Mouse (Mus musculus) hindbrain, embryonic 11.5 days (tissue): ENCODE measurements around the gene Dnase1l3. TPM values are rescaled to one million over a fixed set of nuclear protein-coding genes. Genes with fewer than 3 reads are reported as not detected.

Source experiments
- ATAC-seq: fragments of 200-750 bp; cut with Nextera tagmentation; 2 replicates; pipeline ENCODE4 v1.8.0; 2017; ENCODE audit warnings: mild to moderate bottlenecking, moderate TSS enrichment, moderate library complexity; ENCODE audit not compliant: low FRiP score
- DNase-seq: peaks from one replicate; pipeline ENCODE4 v3.0.0-alpha.2; 2015; ENCODE audit warnings: low spot score
- H3K27ac ChIP-seq: fragments of 300-500 bp; sonication (generic); 2 replicates; pipeline ENCODE4 v1.5.1; 2014; ENCODE audit warnings: mild to moderate bottlenecking, low read depth, low read length
- H3K27me3 ChIP-seq: fragments of 300-500 bp; sonication (generic); 2 replicates; pipeline ENCODE4 v1.6.1; 2014; ENCODE audit warnings: mild to moderate bottlenecking, low read length, moderate library complexity, mixed read lengths; ENCODE audit not compliant: control insufficient read depth, insufficient read depth
- H3K36me3 ChIP-seq: fragments of 300-500 bp; sonication (generic); 2 replicates; pipeline ENCODE4 v1.6.1; 2014; ENCODE audit warnings: mild to moderate bottlenecking, low read length, moderate library complexity, mixed read lengths; ENCODE audit not compliant: control insufficient read depth, insufficient read depth
- H3K4me1 ChIP-seq: fragments of 300-500 bp; sonication (generic); replicated peaks from 2 replicates; pipeline ENCODE4 v1.6.1; 2014; ENCODE audit warnings: low read length, mixed read lengths; ENCODE audit not compliant: control insufficient read depth, insufficient read depth
- H3K4me2 ChIP-seq: fragments of 300-500 bp; sonication (generic); replicated peaks from 2 replicates; pipeline ENCODE4 v1.6.1; 2014; ENCODE audit warnings: mild to moderate bottlenecking, low read depth, low read length
- H3K4me3 ChIP-seq: fragments of 300-500 bp; sonication (generic); 2 replicates; pipeline ENCODE4 v1.5.1; 2014; ENCODE audit warnings: low read depth, low read length
- H3K9ac ChIP-seq: fragments of 300-500 bp; sonication (generic); 2 replicates; pipeline ENCODE4 v1.6.1; 2014; ENCODE audit warnings: low read depth, low read length
- H3K9me3 ChIP-seq: fragments of 300-500 bp; sonication (generic); 2 replicates; pipeline ENCODE4 v1.6.1; 2016; ENCODE audit warnings: low read length; ENCODE audit not compliant: control insufficient read depth
- WGBS: fragments of 180-500 bp; shearing (Covaris S2); extraction: QIAGEN DNeasy Blood & Tissue Kit; methylation state at CpG from one replicate; pipeline ENCODE4 v1.1.7; 2014; 5-methylcytosine and 5-hydroxymethylcytosine counted together
- polyA plus RNA-seq: library from polyadenylated mRNA; unstranded; fragments of >200 nt; fragmentation: Nextera tagmentation; extraction: Ambion mirVana; gene quantifications from 2 replicates; pipeline ENCODE4 v1.2.1, GENCODE M21; 2014

Gene Dnase1l3
- polyA plus RNA-seq, 1 experiment from 2014 or later = 0.03 TPM

DNA sequence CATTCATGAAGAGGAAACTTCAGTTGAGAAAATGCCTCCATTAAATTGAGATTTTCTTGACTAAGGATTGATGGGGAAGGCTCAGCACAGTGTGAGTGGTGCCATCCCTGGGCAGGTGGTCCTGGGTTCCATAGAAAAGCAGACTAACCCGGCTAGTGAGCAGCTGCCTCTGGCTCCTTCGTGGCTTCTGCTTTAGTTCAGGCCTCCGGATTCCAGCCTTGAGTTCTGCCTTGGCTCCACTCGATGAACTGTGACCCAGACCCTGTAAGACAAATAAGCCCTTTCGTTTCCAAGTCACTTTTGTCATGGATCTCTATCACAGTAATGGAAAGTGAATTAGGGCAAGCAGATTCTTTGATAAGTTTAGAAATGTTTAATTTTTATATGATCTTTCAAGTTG is 40.2 kb upstream of the Dnase1l3 start:
- Histone ChIP-seq H3K9ac (no peak overlapping the region), H3K4me3 (no peak overlapping the region), H3K4me1 (no peaks in the 10 kb centered on the region), H3K4me2 (no peak overlapping the region), H3K9me3 (no peaks in the 10 kb centered on the region), H3K27ac (no peak overlapping the region), H3K27me3 (no peaks in the 10 kb centered on the region), H3K36me3 (no peaks in the 10 kb centered on the region)
- no peak for DNase-seq
- no peak for ATAC-seq
- WGBS = 76% methylated on average over 5 of the region's 5 CpGs

GRCm38 (mm10) chr14:8032087-8032944 is 37.9 kb upstream of the Dnase1l3 start:
- Histone ChIP-seq H3K4me2 (no peak overlapping the region), H3K4me3 (no peak overlapping the region), H3K4me1 (no peaks in the 10 kb centered on the region), H3K27me3 (no peaks in the 10 kb centered on the region), H3K9me3 (no peaks in the 10 kb centered on the region), H3K9ac (no peak overlapping the region), H3K36me3 (no peaks in the 10 kb centered on the region), H3K27ac (no peak overlapping the region)
- ATAC-seq = no peak
- DNase-seq = no peak
- WGBS = 80% methylated on average over 13 of the region's 13 CpGs

DNA sequence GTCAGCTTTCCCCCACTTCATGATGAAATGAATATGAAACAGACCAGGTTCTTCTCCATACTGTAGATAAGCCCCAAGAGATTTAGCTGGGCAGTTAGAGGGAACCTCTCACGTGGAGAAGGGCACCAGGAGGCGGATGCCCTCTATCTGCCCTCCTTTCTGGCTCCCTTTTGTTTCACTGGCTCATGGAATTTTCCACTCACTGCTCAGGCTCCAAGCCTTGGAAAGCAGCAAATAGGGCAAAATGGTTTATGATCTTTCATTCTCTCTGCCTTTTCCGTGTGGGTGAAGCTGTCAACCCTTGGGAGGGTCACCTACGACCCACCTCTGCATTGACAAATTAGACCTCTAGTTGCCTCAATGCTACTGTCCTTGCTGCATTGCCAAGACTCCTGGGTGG is 36.2 kb upstream of the Dnase1l3 start:
- DNase-seq = no peak
- H3K36me3 ChIP-seq = no peaks in the 10 kb centered on the region
- ATAC-seq = no peak
- no peak overlapping the region for H3K9ac ChIP-seq
- WGBS = 50% methylated on average over 4 of the region's 4 CpGs
- H3K4me1 ChIP-seq = no peaks in the 10 kb centered on the region
- no peak overlapping the region for H3K4me2 ChIP-seq
- no peak overlapping the region for H3K27ac ChIP-seq
- no peak overlapping the region for H3K4me3 ChIP-seq
- H3K27me3 ChIP-seq = no peaks in the 10 kb centered on the region
- no peaks in the 10 kb centered on the region for H3K9me3 ChIP-seq

DNA sequence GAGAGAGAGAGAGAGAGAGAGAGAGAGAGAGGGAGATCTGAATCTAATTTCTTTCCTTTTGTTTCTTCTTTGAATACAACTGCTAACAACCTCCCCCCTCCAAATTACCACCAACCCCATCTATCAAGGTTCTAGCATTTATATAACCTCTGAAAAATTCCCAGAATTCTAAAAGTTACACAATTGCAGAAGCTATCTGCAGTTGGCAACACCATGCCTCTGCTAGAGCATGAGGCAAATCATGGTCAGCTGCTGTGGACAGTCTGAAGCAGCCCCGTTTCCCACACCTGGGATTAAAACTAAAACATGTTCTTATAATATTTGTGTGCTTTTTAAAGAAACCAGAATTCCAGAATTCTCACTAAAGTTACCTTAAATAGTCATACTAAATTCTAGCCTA is 35.4 kb upstream of the Dnase1l3 start:
- ATAC-seq (no peak), DNase-seq (no peak)
- no peak overlapping the region for H3K4me3 ChIP-seq
- WGBS = 81% methylated on average over 1 of the region's 1 CpGs
- no peaks in the 10 kb centered on the region for H3K27me3 ChIP-seq
- H3K36me3 ChIP-seq = no peaks in the 10 kb centered on the region
- H3K9ac ChIP-seq = no peak overlapping the region
- no peak overlapping the region for H3K4me2 ChIP-seq
- H3K27ac ChIP-seq = no peak overlapping the region
- H3K9me3 ChIP-seq = no peaks in the 10 kb centered on the region
- H3K4me1 ChIP-seq = no peaks in the 10 kb centered on the region

DNA sequence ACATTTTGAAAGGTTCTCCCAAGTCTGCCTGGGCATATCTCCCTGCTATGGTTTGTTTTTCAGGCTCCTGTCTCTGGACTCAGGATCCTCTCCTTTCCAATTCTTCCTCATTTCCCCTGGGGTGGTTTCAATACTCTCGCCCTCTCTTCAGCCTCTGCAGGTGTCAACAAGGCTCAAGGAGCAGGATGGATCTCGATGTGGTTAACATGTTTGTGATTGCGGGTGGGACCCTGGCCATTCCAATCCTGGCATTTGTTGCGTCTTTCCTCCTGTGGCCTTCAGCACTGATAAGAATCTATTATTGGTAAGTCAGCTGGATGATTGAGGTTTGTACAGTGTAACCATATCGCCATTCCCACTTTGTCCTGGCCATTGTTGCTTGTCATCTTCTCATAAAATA is 33.7 kb upstream of the Dnase1l3 start:
- ATAC-seq = no peak
- no peaks in the 10 kb centered on the region for H3K36me3 ChIP-seq
- WGBS = 94% methylated on average over 5 of the region's 5 CpGs
- no peak for DNase-seq
- H3K9me3 ChIP-seq = no peaks in the 10 kb centered on the region
- H3K4me1 ChIP-seq = no peaks in the 10 kb centered on the region
- no peak overlapping the region for H3K4me2 ChIP-seq
- no peak overlapping the region for H3K27ac ChIP-seq
- H3K4me3 ChIP-seq = no peak overlapping the region
- H3K27me3 ChIP-seq = no peaks in the 10 kb centered on the region
- no peak overlapping the region for H3K9ac ChIP-seq

DNA sequence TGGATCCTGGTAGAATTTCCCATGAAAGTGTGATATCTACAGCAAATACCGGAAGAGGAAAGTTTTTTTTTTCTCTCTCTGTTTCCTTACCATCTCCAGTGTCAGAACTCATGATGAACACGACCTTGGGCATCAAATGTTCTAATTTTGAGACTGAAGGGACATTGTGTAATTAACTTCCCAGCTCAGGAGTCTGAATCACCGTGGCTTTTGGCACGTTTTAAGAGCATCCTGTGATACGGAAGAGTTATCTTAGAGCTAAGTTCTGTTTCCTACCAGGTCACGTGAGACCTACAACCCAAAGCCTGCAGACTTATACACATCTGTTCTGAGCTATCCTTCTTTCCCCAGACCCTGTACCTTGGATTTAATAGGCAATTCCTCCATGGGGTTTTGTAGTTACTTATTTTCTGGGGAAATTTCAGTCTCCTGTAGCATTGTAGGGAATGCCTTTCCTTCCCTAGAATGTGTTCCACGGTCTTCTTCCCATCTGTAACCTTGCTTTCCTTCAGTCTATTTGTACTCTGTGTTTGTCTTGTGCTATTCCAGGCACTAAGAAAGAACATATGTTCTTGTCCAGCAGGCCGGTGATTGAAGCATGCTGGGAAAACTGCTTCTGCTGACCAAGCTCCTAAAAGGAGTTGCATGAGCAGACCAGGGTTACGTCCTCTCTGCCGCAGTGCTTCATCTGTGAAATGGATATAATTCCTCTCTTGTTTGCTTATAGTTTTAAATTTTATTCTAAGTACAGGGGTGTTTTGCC is 32.6 kb upstream of the Dnase1l3 start:
- Histone ChIP-seq H3K4me1 (no peaks in the 10 kb centered on the region), H3K36me3 (no peaks in the 10 kb centered on the region), H3K27me3 (no peaks in the 10 kb centered on the region), H3K9me3 (no peaks in the 10 kb centered on the region), H3K4me2 (no peak overlapping the region), H3K4me3 (no peak overlapping the region), H3K9ac (no peak overlapping the region), H3K27ac (no peak overlapping the region)
- 86% methylated on average over 10 of the region's 10 CpGs for WGBS
- ATAC-seq = no peak
- no peak for DNase-seq

DNA sequence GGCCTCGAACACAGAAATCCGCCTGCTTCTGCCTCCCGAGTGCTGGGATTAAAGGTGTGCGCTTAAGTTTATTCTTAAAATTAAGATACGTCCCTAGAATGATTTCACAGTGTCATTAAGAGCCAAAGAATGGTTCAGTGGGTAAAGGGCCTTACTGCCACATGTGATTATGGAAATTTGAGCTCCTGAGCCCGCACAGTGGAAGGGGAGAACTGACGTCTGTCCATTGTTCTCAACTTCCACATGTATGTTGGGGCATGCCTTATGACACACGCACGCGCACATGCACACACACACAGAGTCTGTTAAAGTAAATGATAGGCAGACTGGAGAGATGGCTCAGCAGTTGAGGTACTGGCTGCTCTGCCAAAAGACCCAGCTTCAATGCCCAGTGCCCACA is 30.6 kb upstream of the Dnase1l3 start:
- H3K9ac ChIP-seq = no peak overlapping the region
- no peaks in the 10 kb centered on the region for H3K36me3 ChIP-seq
- no peaks in the 10 kb centered on the region for H3K27me3 ChIP-seq
- H3K4me3 ChIP-seq = no peak overlapping the region
- 91% methylated on average over 10 of the region's 10 CpGs for WGBS
- no peaks in the 10 kb centered on the region for H3K4me1 ChIP-seq
- H3K4me2 ChIP-seq = no peak overlapping the region
- no peak overlapping the region for H3K27ac ChIP-seq
- ATAC-seq (no peak), DNase-seq (no peak)
- no peaks in the 10 kb centered on the region for H3K9me3 ChIP-seq

DNA sequence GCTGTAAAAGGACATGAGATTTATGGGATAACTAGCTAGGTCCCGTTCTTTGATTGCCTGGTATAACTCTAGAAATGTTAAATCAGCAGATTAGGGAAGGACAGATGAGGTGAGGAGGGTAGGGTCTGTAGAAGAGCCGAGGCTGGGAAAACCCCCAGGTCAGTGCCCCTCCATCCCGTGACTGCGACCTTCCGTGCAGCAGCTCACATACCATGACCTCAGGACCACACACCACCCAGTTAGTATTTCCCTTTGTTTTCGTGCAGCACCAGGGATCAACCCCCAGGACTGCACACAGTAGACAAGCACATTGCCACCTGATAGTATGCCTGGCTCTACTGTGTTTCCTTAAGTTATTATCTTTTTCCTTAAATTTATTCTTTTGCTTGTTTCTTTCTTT is 30.1 kb upstream of the Dnase1l3 start:
- Histone ChIP-seq H3K36me3 (no peaks in the 10 kb centered on the region), H3K4me1 (no peaks in the 10 kb centered on the region), H3K9ac (no peak overlapping the region), H3K4me3 (no peak overlapping the region), H3K27me3 (no peaks in the 10 kb centered on the region), H3K27ac (no peak overlapping the region), H3K4me2 (no peak overlapping the region), H3K9me3 (no peaks in the 10 kb centered on the region)
- ATAC-seq = no peak
- WGBS = 44% methylated on average over 6 of the region's 6 CpGs
- DNase-seq = no peak

- Histone ChIP-seq H3K27me3 (no peaks in the 10 kb centered on the region), H3K4me1 (no peaks in the 10 kb centered on the region), H3K4me2 (no peak overlapping the region), H3K9me3 (no peaks in the 10 kb centered on the region), H3K27ac (no peak overlapping the region), H3K4me3 (no peak overlapping the region), H3K9ac (no peak overlapping the region), H3K36me3 (no peaks in the 10 kb centered on the region)
- 88% methylated on average over 7 of the region's 7 CpGs for whole genome bisulfite sequencing
- DNase-seq (no peak), ATAC-seq (no peak)
Observed at GRCm38 (mm10) chr14:8020546-8020945, 26.2 kb upstream of the Dnase1l3 start.
